Mouse (Mus musculus): ENCODE measurements around the gene Zfp513.

DNA sequence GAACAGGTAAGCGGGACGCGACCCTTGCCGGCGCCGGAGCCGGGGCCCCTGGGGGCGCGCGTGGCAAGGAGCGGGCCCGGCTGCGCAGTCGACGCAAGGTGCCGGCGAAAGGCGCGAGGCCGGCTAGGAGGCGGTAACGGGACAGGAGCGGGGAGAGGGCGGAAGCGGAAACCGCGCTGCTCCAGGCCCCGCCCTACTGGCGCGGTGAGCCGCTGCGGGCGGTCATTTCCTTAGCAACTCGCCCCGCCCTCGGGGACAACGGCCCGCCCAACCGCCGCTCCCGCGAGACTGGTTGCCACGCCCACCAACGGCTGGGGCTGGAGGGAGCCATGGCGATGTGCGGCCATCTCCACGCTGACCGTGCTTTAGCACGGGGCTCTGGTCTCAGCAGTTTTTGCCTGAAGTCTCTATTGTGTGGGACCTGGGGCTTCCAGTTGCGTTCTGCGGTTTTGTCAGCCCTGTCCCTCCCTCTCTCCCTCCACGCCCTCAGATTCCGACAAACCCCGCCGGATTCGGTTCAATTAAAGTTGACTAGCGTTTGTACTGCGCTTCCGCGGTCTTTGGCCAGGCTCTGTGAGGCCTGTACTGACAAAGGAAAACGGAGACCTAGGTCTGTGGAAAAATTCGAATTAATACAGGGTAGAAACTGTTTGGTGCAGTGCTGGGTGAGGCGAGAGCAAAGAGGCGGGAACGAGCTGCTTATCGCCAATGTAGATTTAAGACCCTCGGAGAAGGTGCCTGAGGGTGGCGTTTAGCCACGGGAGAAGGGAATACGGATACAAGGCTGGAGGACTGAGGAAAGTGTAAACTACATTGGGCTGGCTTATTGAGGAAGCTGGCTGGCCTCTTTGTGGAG, 18.6 kb upstream of the Zfp513 start, which contains the start of gene Ppm1g:
- TF ChIP-seq POLR2A (IDR thresholded peaks at IDR 0.05; ENCODE audit: borderline replicate concordance, insufficient read depth, low read length) (peak; percentile 98), CTCF (IDR thresholded peaks at IDR 0.05; ENCODE audit: borderline replicate concordance, insufficient read depth, low read depth, low read length) (no peak)

Data from cerebellum, adult 2 months (tissue).